Mouse (Mus musculus) E14TG2a.4 (cell line): ENCODE data around the gene Crebl2.

Experiments used
- CTCF ChIP-seq: conservative IDR thresholded peaks from 2 replicates; pipeline ENCODE4 v1.5.1; 2014; ENCODE audit warnings: low read length
- NANOG ChIP-seq: IDR thresholded peaks from 2 replicates; pipeline ENCODE4 v1.6.1; 2014; ENCODE audit warnings: borderline replicate concordance, low read length, mixed read lengths
- POU5F1 ChIP-seq: IDR thresholded peaks from 2 replicates; pipeline ENCODE4 v1.6.1; 2014; ENCODE audit warnings: low read length, borderline replicate concordance

DNA sequence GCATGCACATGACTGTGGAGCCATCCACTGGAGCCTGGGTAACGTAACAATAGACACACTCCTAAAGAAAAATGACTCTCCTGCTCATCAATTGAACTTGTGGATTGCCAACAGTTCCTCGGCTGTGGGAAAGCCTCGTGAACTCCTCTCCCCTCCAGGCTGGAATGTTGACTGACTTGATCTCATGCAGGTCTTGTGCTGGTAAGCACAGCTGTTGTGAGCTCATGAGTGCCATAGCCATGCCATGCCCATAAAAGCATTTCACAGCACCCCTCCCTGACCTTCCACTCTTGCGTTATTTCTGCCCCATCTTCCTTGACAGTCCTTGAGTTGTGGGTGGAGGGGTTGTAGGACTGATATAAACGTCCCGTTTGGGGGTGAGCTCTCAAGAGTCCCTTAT lies 9.5 kb upstream of the Crebl2 start:
- no peak for TF ChIP-seq CTCF
- no peak for TF ChIP-seq NANOG
- TF ChIP-seq POU5F1: no peak
